Mouse (Mus musculus) E14TG2a.4 (cell line): Measurements from ENCODE around the gene Dab2.

Source experiments
- H3K27me3 ChIP-seq: 2 replicates; pipeline ENCODE4 v1.6.1; 2014; ENCODE audit warnings: low read length, control low read depth; ENCODE audit not compliant: insufficient read depth
- H3K36me3 ChIP-seq: 2 replicates; pipeline ENCODE4 v1.6.1; 2014; ENCODE audit warnings: low read length, control low read depth; ENCODE audit not compliant: insufficient read depth
- H3K4me1 ChIP-seq: replicated peaks from 2 replicates; pipeline ENCODE4 v1.6.1; 2014; ENCODE audit warnings: low read depth, low read length, control low read depth
- H3K4me3 ChIP-seq: replicated peaks from 2 replicates; pipeline ENCODE4 v1.5.1; 2014; ENCODE audit warnings: mild to moderate bottlenecking, low read length
- H3K9me3 ChIP-seq: 2 replicates; pipeline ENCODE4 v1.6.1; 2014; ENCODE audit warnings: low read length, control low read depth
- CTCF ChIP-seq: conservative IDR thresholded peaks from 2 replicates; pipeline ENCODE4 v1.5.1; 2014; ENCODE audit warnings: low read length
- NANOG ChIP-seq: IDR thresholded peaks from 2 replicates; pipeline ENCODE4 v1.6.1; 2014; ENCODE audit warnings: borderline replicate concordance, low read length, mixed read lengths
- POU5F1 ChIP-seq: IDR thresholded peaks from 2 replicates; pipeline ENCODE4 v1.6.1; 2014; ENCODE audit warnings: low read length, borderline replicate concordance

Gene Dab2

GRCm38 (mm10) chr15:6312396-6312795, 12.8 kb downstream of the Dab2 start:
- TF ChIP-seq CTCF, result no peak
- no peak for TF ChIP-seq POU5F1
- TF ChIP-seq NANOG, result no peak
- no peaks in the 10 kb centered on the region for H3K36me3 ChIP-seq
- H3K4me1 ChIP-seq, result no peaks in the 10 kb centered on the region
- H3K4me3 ChIP-seq, result no peak overlapping the region
- no peaks in the 10 kb centered on the region for H3K27me3 ChIP-seq
- H3K9me3 ChIP-seq, result no peaks in the 10 kb centered on the region

GRCm38 (mm10) chr15:6319352-6319751, 19.8 kb downstream of the Dab2 start:
- Histone ChIP-seq H3K9me3 (no peaks in the 10 kb centered on the region), H3K27me3 (no peaks in the 10 kb centered on the region), H3K36me3 (no peaks in the 10 kb centered on the region), H3K4me3 (no peak overlapping the region), H3K4me1 (no peaks in the 10 kb centered on the region)
- TF ChIP-seq NANOG (no peak), CTCF (no peak), POU5F1 (no peak)

- H3K27me3 ChIP-seq, result no peaks in the 10 kb centered on the region
- H3K4me3 ChIP-seq, result no peak overlapping the region
- no peaks in the 10 kb centered on the region for H3K36me3 ChIP-seq
- TF ChIP-seq CTCF (no peak), NANOG (no peak), POU5F1 (no peak)
- H3K9me3 ChIP-seq, result no peaks in the 10 kb centered on the region
- H3K4me1 ChIP-seq, result no peaks in the 10 kb centered on the region
Observed at GRCm38 (mm10) chr15:6320501-6320900, 20.9 kb downstream of the Dab2 start.

- Histone ChIP-seq H3K36me3 (no peaks in the 10 kb centered on the region), H3K4me1 (no peaks in the 10 kb centered on the region), H3K9me3 (no peaks in the 10 kb centered on the region), H3K4me3 (no peak overlapping the region), H3K27me3 (no peaks in the 10 kb centered on the region)
- TF ChIP-seq CTCF (no peak), POU5F1 (no peak), NANOG (no peak)
Observed at GRCm38 (mm10) chr15:6321263-6321662, 21.7 kb downstream of the Dab2 start.

GRCm38 (mm10) chr15:6322311-6322710, 22.7 kb downstream of the Dab2 start:
- H3K4me3 ChIP-seq, result no peak overlapping the region
- no peak for TF ChIP-seq NANOG
- TF ChIP-seq POU5F1, result no peak
- no peak for TF ChIP-seq CTCF
- H3K36me3 ChIP-seq, result no peaks in the 10 kb centered on the region

GRCm38 (mm10) chr15:6323577-6323976, 24.0 kb downstream of the Dab2 start:
- H3K4me3 ChIP-seq, result no peak overlapping the region
- TF ChIP-seq CTCF (no peak), NANOG (no peak), POU5F1 (no peak)

More at GRCm38 (mm10) chr15:6322311-6322710, 22.7 kb downstream of the Dab2 start:
- Histone ChIP-seq H3K4me1 (no peaks in the 10 kb centered on the region), H3K9me3 (no peaks in the 10 kb centered on the region), H3K27me3 (no peaks in the 10 kb centered on the region)

GRCm38 (mm10) chr15:6325443-6325842, 25.9 kb downstream of the Dab2 start:
- TF ChIP-seq CTCF (no peak), POU5F1 (no peak), NANOG (no peak)
- H3K4me1 ChIP-seq, result no peaks in the 10 kb centered on the region
- no peaks in the 10 kb centered on the region for H3K27me3 ChIP-seq
- H3K4me3 ChIP-seq, result no peak overlapping the region
- no peaks in the 10 kb centered on the region for H3K36me3 ChIP-seq
- no peaks in the 10 kb centered on the region for H3K9me3 ChIP-seq

More at GRCm38 (mm10) chr15:6323577-6323976, 24.0 kb downstream of the Dab2 start:
- H3K36me3 ChIP-seq, result no peaks in the 10 kb centered on the region
- H3K4me1 ChIP-seq, result no peaks in the 10 kb centered on the region
- no peaks in the 10 kb centered on the region for H3K27me3 ChIP-seq
- H3K9me3 ChIP-seq, result no peaks in the 10 kb centered on the region

GRCm38 (mm10) chr15:6326011-6326410, 26.4 kb downstream of the Dab2 start:
- H3K4me3 ChIP-seq, result no peak overlapping the region
- H3K9me3 ChIP-seq, result no peaks in the 10 kb centered on the region
- no peaks in the 10 kb centered on the region for H3K36me3 ChIP-seq
- no peaks in the 10 kb centered on the region for H3K4me1 ChIP-seq
- TF ChIP-seq NANOG (no peak), POU5F1 (no peak), CTCF (no peak)
- H3K27me3 ChIP-seq, result no peaks in the 10 kb centered on the region

GRCm38 (mm10) chr15:6331380-6331779, 31.8 kb downstream of the Dab2 start:
- Histone ChIP-seq H3K4me3 (no peak overlapping the region), H3K36me3 (no peaks in the 10 kb centered on the region), H3K4me1 (no peaks in the 10 kb centered on the region), H3K27me3 (no peaks in the 10 kb centered on the region), H3K9me3 (no peaks in the 10 kb centered on the region)
- TF ChIP-seq POU5F1 (no peak), CTCF (no peak), NANOG (no peak)
